Mouse (Mus musculus): Measurements from ENCODE around the gene Foxk1. TPM values are rescaled to one million over a fixed set of nuclear protein-coding genes. Genes with fewer than 3 reads are reported as not detected.

Foxk1 gene
- 6.1 and 6.6 TPM in 2 replicates for polyA plus RNA-seq (2015; fragmentation: Nextera tagmentation; extraction: Ambion mirVana)

DNA sequence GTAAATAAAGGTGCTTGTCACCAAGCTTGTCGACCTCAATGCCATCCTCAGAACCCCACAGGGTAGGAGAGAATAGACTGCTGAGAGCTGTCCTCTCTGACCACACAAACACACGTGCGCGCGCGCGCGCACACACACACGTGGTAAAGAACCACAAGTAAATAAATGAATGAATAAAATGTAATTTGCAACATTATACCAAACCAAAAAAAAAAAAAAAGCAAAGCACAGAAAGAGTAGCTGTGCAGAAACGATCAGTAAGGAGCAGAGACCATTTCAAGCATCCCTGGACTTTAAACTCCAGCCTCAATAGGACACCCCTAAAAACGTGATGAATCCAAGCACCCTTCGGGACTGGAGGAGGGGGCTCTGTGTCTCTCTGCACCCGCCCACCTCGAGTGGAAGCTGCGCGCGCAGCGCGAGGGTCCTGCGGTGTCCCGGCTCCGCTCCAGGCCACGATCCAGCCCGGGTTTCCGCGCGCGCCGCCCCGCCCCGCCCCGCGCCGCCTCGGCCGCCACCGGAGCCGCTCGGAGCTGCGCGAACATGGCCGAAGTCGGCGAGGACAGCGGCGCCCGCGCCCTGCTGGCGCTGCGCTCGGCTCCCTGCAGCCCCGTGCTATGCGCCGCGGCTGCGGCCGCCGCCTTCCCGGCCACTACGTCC is at the start of gene Foxk1:
Foxk1 (plus strand) TSS at position 517 of the 660 bp plus-strand sequence.
- no peaks in the 10 kb centered on the region for H3K27me3 ChIP-seq
- H3K36me3 ChIP-seq: no peaks in the 10 kb centered on the region
- H3K27ac ChIP-seq (replicated peaks): peak within 1 kb of the TSS; percentile 93
- no peaks in the 10 kb centered on the region for H3K9me3 ChIP-seq
- H3K4me3 ChIP-seq: peak within 1 kb of the TSS; percentile 99
- under 1% methylated on average over 39 of the region's 60 CpGs for WGBS
- peak within 1 kb of the TSS; percentile 82 for H3K4me2 ChIP-seq
- ATAC-seq (ENCODE audit: low FRiP score, low read depth): peak; percentile 93
- peak within 1 kb of the TSS; percentile 99 for H3K9ac ChIP-seq
- peaks cover 48% of the 10 kb centered on the region for H3K4me1 ChIP-seq (replicated peaks)

DNA sequence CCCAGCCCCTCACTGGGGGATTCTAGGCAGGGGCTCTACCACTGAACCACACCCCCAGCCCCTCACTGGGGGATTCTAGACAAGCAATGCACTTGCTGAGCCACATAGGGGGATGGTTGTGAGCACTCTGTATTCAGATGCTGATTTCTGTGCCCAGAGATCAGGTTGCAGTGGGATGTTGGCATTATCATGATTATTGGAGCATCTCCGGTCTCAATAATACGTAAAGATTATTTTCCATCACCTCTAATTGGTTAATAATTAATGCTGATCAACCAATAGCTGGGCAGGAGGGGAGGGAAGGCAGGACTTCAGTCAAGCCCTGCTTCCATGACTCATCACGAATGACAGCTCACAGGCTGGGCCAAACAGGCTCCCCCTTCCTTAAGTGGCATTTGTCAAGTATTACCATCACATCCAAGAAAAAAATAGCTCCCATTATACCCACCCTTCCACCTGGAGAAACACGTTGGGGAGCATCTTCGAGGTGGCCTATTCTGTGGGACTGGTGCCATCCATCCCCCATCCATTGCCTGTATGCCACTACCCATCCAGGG is 48.9 kb upstream of the Foxk1 start:
- no peak overlapping the region for H3K9ac ChIP-seq
- ATAC-seq (ENCODE audit: low FRiP score, low read depth): no peak
- no peak overlapping the region for H3K4me3 ChIP-seq
- no peaks in the 10 kb centered on the region for H3K9me3 ChIP-seq
- no peaks in the 10 kb centered on the region for H3K4me1 ChIP-seq (replicated peaks)
- no peak overlapping the region for H3K4me2 ChIP-seq
- 90% methylated on average over 5 of the region's 5 CpGs for WGBS
- H3K27me3 ChIP-seq: no peaks in the 10 kb centered on the region
- H3K27ac ChIP-seq (replicated peaks): no peak overlapping the region
- H3K36me3 ChIP-seq: no peaks in the 10 kb centered on the region

DNA sequence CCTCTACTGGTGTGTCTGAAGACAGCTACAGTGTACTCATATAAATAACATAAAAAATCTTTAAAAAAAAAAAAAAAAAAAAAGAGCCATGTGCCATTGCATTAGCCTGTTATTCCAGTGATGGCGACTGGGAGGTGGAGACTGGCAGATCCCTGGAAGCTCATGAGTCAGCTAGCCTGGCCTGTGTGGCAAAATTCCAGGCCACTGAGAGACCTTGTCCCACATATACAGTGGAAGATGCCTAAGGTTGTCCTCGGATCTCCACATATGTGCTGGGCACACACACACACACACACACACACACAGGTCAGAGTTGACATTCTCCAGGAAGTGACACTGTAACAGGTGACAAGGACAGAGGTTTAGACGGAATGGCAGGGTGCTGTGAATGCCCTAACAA is 46.2 kb upstream of the Foxk1 start:
- 92% methylated on average over 3 of the region's 3 CpGs for WGBS
- no peaks in the 10 kb centered on the region for H3K36me3 ChIP-seq
- no peaks in the 10 kb centered on the region for H3K27me3 ChIP-seq
- H3K4me3 ChIP-seq: no peak overlapping the region
- no peak for ATAC-seq (ENCODE audit: low FRiP score, low read depth)
- no peaks in the 10 kb centered on the region for H3K9me3 ChIP-seq
- H3K9ac ChIP-seq: no peak overlapping the region
- no peak overlapping the region for H3K27ac ChIP-seq (replicated peaks)
- H3K4me1 ChIP-seq (replicated peaks): no peaks in the 10 kb centered on the region
- no peak overlapping the region for H3K4me2 ChIP-seq

DNA sequence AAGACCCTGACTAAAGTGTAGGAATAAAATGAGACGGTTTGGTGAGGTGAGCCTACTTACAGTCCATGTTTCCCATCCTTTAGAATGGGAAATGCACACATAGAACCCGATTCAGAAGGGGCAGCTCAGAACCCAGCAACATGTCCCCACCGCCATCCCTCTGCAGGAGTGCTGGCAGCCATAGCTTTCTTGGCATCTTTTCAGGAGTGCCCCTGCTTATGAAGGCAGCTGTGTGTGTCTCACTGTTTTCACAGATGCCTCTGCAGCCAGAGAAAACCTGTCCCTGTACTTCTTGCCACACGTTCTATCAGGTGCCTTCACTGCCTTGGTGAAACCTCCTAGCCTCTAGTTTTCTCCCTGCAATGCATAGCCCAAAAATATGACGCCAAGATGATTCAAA is 40.1 kb upstream of the Foxk1 start:
- Histone ChIP-seq H3K4me3 (no peak overlapping the region), H3K4me1 (replicated peaks) (no peaks in the 10 kb centered on the region), H3K4me2 (no peak overlapping the region), H3K36me3 (no peaks in the 10 kb centered on the region), H3K9ac (no peak overlapping the region), H3K27ac (replicated peaks) (no peak overlapping the region), H3K27me3 (no peaks in the 10 kb centered on the region), H3K9me3 (no peaks in the 10 kb centered on the region)
- 56% methylated on average over 5 of the region's 5 CpGs for WGBS
- ATAC-seq (ENCODE audit: low FRiP score, low read depth): no peak

DNA sequence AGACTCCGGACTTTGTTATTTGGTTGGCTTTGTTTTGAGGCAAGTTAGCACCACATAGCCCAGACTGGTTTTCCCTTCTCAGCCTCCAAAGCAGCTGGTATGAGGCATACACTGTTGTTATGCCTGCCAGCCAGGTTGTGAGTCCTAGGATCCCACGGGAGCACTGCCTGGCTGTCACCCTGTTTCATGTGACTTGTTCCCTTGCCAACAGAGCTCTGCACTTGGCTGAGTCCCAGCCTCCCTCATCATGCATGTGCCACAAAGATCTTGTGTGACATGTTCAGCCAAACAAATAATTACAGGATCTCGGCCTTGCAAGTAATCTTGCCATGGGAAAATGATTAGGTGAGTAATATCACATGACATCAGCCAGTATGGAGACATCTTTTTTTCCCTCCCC is 38.4 kb upstream of the Foxk1 start:
- peaks cover 7% of the 10 kb centered on the region for H3K4me1 ChIP-seq (replicated peaks)
- no peak overlapping the region for H3K4me2 ChIP-seq
- no peaks in the 10 kb centered on the region for H3K36me3 ChIP-seq
- no peak for ATAC-seq (ENCODE audit: low FRiP score, low read depth)
- H3K27ac ChIP-seq (replicated peaks): 0 out of 2 replicates have a peak overlapping the region, but pooled peaks have one; percentile 9
- no peaks in the 10 kb centered on the region for H3K9me3 ChIP-seq
- WGBS: 56% methylated on average over 3 of the region's 3 CpGs
- H3K4me3 ChIP-seq: no peak overlapping the region
- no peaks in the 10 kb centered on the region for H3K27me3 ChIP-seq
- no peak overlapping the region for H3K9ac ChIP-seq

DNA sequence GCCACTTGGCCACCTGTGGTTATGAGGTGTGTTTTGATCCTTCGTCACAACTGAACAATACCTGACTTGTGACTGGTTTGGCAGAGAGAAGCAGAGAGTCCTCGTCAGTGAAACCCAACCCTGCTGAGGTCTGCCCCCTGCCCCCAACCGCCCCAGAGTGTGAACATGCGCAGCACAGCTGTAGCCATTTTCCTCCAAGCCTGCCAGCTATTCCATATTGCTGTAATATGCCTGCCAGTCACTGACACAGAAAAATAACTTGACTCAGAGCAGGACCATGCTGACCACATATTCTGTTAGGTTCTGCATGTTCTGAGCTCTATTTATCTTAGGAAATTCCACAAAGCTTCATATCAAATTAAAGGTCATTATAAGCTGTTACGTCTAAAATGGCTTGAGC is 37.2 kb upstream of the Foxk1 start:
- ATAC-seq (ENCODE audit: low FRiP score, low read depth): no peak
- Histone ChIP-seq H3K36me3 (no peaks in the 10 kb centered on the region), H3K9me3 (no peaks in the 10 kb centered on the region), H3K27me3 (no peaks in the 10 kb centered on the region), H3K27ac (replicated peaks) (no peak overlapping the region), H3K4me1 (replicated peaks) (peaks cover 14% of the 10 kb centered on the region), H3K4me2 (no peak overlapping the region), H3K4me3 (no peak overlapping the region), H3K9ac (no peak overlapping the region)
- 55% methylated on average over 5 of the region's 5 CpGs for WGBS

DNA sequence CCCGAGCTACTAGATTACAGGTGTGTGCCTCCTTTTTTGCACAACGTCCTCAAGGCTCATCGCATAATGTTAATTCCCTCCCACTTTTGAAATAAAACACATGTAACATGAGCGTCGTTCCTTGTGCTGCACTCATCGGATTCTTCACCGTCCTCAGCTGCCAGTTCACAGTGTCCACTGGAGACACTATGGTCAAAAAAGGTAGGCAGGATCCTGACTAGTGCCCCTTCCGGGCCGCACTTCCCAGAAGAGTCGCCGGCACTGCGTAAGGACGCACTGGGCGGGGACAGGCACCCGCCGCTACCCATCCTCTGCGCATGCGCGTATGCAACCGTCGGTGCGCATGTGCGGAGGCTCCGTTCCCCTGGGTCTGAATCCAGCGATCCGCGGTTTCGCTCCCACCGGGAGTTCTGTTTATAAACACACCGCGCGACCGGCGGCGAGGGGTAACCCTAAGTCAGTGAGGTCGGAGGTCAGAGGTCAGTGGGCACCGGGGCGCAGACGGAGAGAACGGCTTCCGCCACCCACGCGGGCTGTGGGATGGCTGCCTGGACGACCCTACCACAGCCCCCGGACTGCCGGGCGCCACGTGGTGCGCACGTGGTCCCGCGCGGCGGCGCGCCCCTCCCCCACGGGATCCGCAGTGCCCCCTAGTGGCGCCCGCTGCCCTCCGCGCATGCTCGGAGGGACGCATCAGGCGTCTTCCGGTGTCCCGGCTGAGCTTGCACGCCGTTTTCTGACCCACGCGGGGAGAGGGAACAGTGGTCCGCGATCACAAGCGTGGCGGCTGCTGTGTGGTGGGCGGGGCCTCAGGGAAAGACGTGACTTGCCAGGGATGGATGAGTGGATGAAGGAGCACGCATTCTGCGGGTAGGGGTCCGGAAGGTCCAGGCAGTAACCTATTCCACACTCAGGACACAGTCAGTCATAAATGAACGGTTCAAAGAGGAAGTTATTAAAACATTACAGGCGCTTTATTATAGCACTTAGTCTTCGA is 33.9 kb upstream of the Foxk1 start:
- WGBS: under 1% methylated on average over 81 of the region's 83 CpGs
- ATAC-seq (ENCODE audit: low FRiP score, low read depth): peak; percentile 93
- peak overlapping the region; percentile 67 for H3K4me3 ChIP-seq
- no peaks in the 10 kb centered on the region for H3K27me3 ChIP-seq
- no peaks in the 10 kb centered on the region for H3K36me3 ChIP-seq
- peak overlapping the region; percentile 63 for H3K9ac ChIP-seq
- no peaks in the 10 kb centered on the region for H3K9me3 ChIP-seq
- peak overlapping the region; percentile 72 for H3K4me2 ChIP-seq
- peaks cover 19% of the 10 kb centered on the region for H3K4me1 ChIP-seq (replicated peaks)
- H3K27ac ChIP-seq (replicated peaks): peak overlapping the region; percentile 75

DNA sequence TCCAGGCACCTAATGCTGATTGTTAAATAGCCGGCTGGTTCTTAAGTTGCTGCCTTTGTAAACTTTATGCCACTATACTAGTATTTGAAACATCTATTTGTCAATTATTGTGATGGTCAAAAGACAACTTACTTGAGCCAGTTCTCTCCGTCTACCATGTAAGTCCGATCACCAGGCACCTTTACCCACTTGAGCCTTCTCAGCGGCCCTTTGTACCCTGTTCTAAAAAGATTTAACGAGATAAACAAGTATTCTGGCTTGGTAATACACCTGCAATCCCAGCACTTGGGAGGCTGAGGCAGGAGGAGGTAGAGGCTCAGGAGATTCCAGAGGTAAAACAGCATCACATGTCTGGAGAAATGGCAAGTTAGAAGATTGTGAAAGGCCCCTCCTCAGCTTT is 33.2 kb upstream of the Foxk1 start:
- no peak for ATAC-seq (ENCODE audit: low FRiP score, low read depth)
- Histone ChIP-seq H3K9ac (peak overlapping the region; percentile 63), H3K36me3 (no peaks in the 10 kb centered on the region), H3K27ac (replicated peaks) (peak overlapping the region; percentile 75), H3K9me3 (no peaks in the 10 kb centered on the region), H3K4me2 (peak overlapping the region; percentile 72), H3K4me1 (replicated peaks) (peaks cover 22% of the 10 kb centered on the region), H3K27me3 (no peaks in the 10 kb centered on the region), H3K4me3 (peak overlapping the region; percentile 67)
- 60% methylated on average over 5 of the region's 5 CpGs for WGBS

DNA sequence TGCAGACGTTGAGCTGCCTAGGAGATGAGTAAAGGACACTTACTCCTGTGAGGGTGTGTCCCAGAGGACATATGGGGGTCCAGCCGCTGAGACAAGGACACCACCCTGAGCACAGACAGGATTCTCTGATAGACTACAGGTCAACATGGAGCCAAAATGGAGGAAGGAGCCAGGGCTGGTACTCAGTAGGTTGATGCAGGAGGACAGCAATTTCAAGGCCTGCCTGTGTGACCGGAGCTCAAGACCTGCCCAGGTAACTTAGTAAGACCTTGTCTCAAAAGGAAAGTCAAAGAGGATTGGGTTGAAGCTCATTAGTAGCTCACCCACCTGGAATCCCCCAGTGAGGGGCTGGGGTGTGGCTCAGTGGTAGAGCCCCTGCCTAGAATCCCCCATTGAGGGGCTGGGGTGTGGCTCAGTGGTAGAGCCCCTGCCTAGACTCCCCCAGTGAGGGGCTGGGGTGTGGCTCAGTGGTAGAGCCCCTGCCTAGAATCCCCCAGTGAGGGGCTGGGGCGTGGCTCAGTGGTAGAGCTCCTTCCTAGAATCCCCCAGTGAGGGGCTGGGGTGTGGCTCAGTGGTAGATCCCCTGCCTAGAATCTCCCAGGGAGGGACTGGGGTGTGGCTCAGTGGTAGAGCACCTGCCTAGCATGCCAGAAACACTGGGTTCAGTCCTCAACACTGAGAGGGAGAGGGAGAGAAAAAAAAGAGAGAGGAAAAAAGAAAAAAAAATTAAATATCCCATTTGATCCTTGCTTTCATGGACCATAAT is 30.7 kb upstream of the Foxk1 start:
- H3K4me3 ChIP-seq: no peak overlapping the region
- no peak overlapping the region for H3K9ac ChIP-seq
- H3K36me3 ChIP-seq: no peaks in the 10 kb centered on the region
- H3K27me3 ChIP-seq: no peaks in the 10 kb centered on the region
- no peak for ATAC-seq (ENCODE audit: low FRiP score, low read depth)
- peak overlapping the region; percentile 71; the same call in 1 of the 2 replicates for H3K27ac ChIP-seq (replicated peaks)
- H3K4me2 ChIP-seq: no peak overlapping the region
- peaks cover 22% of the 10 kb centered on the region for H3K4me1 ChIP-seq (replicated peaks)
- no peaks in the 10 kb centered on the region for H3K9me3 ChIP-seq
- 91% methylated on average over 4 of the region's 4 CpGs for WGBS

DNA sequence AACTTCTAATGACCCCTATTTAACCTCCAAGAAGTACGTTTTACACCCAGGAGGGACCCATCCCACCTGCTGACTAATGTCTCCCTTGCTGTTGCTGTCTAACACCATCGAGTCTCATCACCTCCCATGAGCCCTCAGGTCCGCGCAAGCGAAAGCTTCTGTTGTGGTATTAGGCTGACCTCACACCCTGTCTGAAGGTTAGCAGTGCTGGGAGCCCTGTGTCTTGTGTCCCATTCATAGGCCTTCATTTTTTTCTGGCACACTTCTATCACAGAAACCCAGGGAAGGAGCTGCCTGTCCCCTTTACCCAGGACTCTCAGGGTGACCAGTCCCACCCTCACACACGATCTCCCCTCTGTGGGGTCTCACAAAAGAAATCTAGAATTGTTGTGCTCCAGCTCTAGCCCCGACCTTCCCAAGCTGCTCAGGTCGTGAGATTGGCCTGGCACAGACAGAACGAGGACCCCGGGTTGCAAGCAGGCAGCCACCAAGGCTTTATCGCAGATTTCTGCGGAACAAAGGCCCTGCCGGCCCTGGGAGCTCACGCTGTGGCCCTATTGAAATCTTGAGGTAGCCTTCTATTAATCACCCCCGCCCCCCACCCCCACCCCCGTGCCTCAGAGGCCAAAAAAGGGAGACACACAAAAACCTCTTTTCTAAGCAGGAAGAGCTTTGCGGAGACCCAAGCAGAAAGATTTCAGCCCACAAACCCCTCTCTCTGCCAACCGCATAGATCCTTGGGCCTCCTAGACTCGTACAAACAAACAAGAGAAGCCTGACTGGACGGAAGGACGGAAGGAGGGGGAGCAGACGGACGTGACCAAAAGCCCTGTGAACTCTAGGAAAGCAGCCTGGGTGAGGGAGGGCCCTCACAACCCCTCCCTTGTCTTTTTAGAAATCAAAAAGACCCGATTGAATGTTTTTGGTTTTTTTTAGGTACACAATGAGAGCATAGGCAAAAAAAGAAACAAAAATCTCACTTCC is 29.8 kb upstream of the Foxk1 start:
- WGBS: 6% methylated on average over 24 of the region's 24 CpGs
- no peaks in the 10 kb centered on the region for H3K27me3 ChIP-seq

DNA sequence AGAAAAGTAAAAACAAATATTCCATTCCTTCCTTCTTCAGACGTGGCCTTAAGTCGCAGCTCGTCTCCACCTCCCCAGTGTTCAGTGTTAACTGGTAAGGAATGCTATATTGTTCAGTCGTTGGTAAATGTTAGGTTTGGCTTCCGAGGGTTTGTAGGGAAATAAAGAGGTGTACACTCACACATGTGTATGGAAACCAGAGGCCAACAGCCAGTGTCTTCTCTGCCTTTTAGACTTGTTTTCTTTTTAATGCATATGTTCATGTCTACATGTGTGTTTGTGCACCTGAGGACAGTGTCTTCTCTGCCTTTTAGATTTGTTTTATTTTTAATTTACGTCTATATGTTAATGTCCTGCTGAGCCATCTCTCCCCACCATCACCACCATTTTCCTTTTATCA is 29.1 kb upstream of the Foxk1 start:
- no peak for ATAC-seq (ENCODE audit: low FRiP score, low read depth)

More for the DNA sequence above, 29.8 kb upstream of the Foxk1 start:
- ATAC-seq (ENCODE audit: low FRiP score, low read depth): no peak
- no peak overlapping the region for H3K9ac ChIP-seq
- peaks cover 19% of the 10 kb centered on the region for H3K4me1 ChIP-seq (replicated peaks)
- no peak overlapping the region for H3K4me2 ChIP-seq
- H3K4me3 ChIP-seq: no peak overlapping the region
- H3K36me3 ChIP-seq: no peaks in the 10 kb centered on the region
- H3K9me3 ChIP-seq: no peaks in the 10 kb centered on the region
- H3K27ac ChIP-seq (replicated peaks): peak overlapping the region; percentile 71

More for the DNA sequence above, 29.1 kb upstream of the Foxk1 start:
- H3K27ac ChIP-seq (replicated peaks): peak overlapping the region; percentile 71
- no peak overlapping the region for H3K4me2 ChIP-seq
- 11% methylated on average over 6 of the region's 6 CpGs for WGBS
- no peak overlapping the region for H3K4me3 ChIP-seq
- H3K36me3 ChIP-seq: no peaks in the 10 kb centered on the region
- peaks cover 15% of the 10 kb centered on the region for H3K4me1 ChIP-seq (replicated peaks)
- H3K9me3 ChIP-seq: no peaks in the 10 kb centered on the region
- no peak overlapping the region for H3K9ac ChIP-seq
- H3K27me3 ChIP-seq: no peaks in the 10 kb centered on the region
